Mouse (Mus musculus) testis, adult 2 months (tissue): ENCODE measurements at regions not wholly inside any gene's neighbourhood (a gene's known extent, or its start where the extent isn't known, plus 50 kb on each side); places are given as distances from the start of the nearest gene placed in this dataset.

Experiments used
- CTCF ChIP-seq: fragments of 200-500 bp; IDR thresholded peaks from 2 replicates; pipeline ENCODE4 v1.5.1; 2012; ENCODE audit warnings: low read depth, mild to moderate bottlenecking, inconsistent platforms, low read length, moderate library complexity; ENCODE audit not compliant: control insufficient read depth, insufficient read depth, insufficient replicate concordance
- POLR2A ChIP-seq: fragments of 200-500 bp; IDR thresholded peaks from 2 replicates; pipeline ENCODE4 v1.6.1; 2012; ENCODE audit warnings: low read depth, mild to moderate bottlenecking, inconsistent platforms, low read length, moderate library complexity; ENCODE audit not compliant: control insufficient read depth

- TF ChIP-seq CTCF (no peak), POLR2A (no peak)
These were observed 158.7 kb downstream of the Gm12728 start for GRCm38 (mm10) chr4:105948326-105948725.
